Mouse (Mus musculus) layer of hippocampus, postnatal 10 days (tissue): ENCODE data around the gene Rplp2. TPM values are rescaled to one million over a fixed set of nuclear protein-coding genes. Genes with fewer than 3 reads are reported as not detected.
"Not testable (repeated sequence)": the region's sequence is repeated elsewhere in the genome, so short reads cannot be mapped to it uniquely, and the experiment has no call there.

Source experiments
- DNase-seq, 2 experiments: peaks; one replicate each; pipeline ENCODE4 v3.0.0; 2021; ENCODE audit warnings: low spot score in 2 of 2
- long read RNA-seq: library from polyadenylated mRNA; stranded (forward); transcript quantifications from one replicate; pipeline ENCODE4 v2.0.0, GENCODE M21; 2023
- total RNA-seq, 2 experiments: library from RNA; stranded (reverse); gene quantifications; 2 replicates each; pipeline ENCODE4 v1.2.3; 2021

The Rplp2 gene
- 100 to 1,000 TPM; 648 to 721 TPM for total RNA-seq
- long read RNA-seq, transcript Rplp2-201 (5 exons, 964 nt), result major isoform, 214 of 234 reads
- long read RNA-seq, transcript Rplp2-202 (4 exons, 449 nt), result minor isoform, 8 of 234 reads
- long read RNA-seq, partial matches to known transcripts, result 0 of 234 reads
- long read RNA-seq, other reads (novel, unspliced or antisense), result 10 of 234 reads

DNA sequence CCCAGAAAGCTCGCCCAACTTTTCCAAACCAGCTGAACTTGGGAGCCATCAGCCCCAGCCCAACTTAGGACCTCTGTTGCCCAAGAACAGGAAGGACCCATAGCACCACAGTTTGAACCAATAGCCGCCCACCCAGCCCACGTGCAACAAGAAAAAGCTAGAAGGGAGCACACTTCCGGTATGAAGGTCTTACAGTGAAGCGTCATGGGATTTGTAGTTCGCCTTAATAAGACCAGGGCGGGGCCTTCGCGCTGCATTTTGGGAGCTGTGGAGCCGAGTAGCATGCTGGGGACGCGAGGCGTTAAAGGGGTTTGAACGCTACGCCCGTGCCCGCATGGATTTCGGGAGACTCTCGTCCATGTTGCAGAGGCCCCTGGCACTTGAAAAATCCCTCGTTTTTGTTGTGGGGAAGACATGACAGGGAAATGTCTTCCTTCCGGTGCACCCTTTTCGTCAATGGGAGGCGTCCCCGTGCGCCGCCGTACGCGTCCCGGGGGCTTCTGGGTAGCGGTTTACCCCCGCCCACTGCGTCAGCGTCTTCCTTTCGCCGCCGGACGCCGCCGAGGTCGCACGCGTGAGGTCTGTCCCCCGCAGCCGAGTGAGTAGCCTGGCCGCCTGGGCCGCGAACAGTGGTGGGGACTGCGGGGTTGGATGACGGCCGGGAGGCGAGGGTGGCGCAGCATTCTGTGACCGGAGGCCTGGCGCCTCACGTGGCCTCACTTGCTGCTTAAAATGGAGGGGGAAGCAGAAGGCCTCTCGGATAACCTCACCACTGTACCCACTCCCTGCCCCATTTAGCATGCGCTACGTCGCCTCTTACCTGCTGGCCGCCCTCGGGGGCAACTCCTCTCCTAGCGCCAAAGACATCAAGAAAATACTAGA is at the start of gene Rplp2:
TSS of gene Rplp2 (plus strand) at position 261 of the 882 bp plus-strand sequence.
- DNase-seq, result peak; percentile 93 to 95

DNA sequence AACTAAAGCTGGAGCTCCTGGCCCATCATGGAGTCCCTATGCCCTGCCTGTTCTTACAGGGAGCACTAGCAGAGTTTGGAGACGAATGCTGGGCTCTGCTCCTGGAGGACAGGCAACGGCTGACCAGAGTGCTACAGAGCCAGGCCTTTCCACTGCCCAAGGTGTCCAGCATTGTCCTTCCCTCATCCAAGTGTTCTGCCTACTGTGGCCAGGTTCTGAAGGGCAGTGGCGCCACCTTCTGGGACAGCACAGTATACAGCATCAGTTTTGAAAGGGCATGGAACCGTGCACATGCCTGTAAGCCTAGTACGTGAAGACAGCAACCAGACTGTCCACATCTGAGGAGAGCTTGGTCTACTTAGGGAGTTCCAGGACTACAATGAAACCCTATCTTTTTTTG is 43.9 kb upstream of the Rplp2 start:
- DNase-seq, result peak; percentile 55 to 63

DNA sequence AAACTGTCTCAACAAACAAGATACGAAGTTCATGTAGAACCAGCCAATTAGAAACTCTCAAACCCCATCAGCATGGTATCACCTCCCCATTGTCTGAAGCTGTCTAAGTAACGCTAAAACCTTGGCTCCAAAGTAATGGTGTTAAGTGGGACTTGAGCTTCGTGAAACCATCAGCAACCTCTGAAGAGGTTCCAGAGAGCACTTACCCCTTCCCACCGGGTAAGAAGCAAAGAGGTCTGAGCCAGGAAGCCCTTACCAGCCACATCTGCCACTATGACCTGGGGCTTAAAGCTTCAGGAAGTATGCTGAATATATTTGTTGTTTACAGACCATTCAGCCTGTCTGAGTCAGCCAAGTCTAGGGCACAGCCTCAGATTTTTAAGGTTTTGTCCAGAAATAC is 41.7 kb upstream of the Rplp2 start:
- DNase-seq, result no peak

DNA sequence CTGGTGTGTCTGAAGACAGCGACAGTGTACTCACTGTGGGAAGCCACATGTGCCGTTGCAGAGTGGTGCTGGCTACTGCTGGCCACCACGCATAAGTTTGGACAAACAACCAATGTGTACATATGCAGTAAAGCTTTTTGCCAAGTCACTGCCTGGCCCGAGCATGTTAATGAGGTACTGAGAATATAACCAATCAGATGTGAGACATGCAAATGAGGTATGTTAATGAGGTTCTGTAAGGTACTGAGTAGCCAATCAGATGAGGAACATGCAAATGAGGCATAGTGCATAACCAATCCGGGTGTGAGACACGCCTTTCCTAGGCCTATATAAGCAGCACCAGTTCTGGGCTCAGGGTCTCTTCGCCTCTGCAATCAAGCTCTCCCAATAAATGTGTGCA is 39.5 kb upstream of the Rplp2 start:
- not testable (repeated sequence) for DNase-seq

DNA sequence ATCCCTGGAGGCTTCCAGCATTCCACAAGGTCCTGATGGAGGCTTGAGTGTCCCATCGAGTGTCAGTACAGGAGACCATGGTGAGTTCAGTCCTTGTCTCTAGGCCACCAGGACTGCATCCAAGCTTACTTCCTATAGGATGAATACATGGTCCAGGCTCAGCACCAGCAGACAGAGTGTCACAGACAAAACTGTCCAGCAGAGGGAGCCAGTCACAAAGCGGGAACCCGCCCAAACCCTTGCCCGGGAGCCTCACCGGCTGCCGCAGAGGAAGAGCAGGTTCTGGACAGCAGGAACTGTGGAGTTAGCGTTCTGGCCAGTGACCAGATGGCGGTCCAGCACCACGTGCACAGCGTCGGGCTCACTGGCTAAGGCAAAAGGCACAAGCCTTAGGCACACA is 38.3 kb upstream of the Rplp2 start:
- peak; percentile 90 to 91 for DNase-seq

DNA sequence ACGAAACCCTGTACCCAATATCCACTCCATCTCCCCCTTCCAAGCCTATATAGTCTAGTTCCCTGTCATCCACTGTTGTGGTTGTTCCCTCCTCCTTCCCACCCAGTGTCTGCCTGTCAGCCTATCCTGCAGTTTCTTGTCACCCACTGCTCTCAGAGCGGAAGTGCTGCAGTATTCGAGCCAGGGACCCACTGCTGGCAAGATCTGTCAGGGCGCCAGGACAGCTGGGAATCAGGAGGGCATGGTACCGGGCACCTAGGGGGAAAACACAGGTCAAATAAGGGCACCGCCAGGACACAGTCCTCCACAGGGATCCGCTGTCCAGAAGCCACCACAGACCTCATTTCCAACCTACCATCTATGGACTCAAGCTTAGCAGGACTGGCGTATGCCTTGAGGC is 36.5 kb upstream of the Rplp2 start:
- no peak for DNase-seq

DNA sequence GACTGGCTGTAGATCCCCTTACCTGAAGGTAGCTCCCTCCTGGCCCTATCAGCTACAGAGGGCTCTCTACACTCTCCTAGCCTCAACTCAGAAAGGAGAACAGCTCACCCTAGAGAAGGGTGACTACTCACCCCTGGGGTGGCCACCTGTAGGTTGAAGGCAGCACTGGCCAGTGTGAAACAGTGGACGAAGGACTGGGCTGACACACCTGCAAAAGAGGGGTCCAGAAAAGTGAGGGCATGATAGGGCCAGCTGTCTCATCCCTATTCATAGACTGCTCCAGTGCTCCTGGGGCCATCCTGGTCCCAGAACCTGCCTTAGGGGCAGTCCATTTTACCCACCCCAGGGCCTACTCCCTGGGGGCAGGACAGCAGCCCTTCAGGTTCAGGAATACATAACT is 35.5 kb upstream of the Rplp2 start:
- DNase-seq, result no peak

DNA sequence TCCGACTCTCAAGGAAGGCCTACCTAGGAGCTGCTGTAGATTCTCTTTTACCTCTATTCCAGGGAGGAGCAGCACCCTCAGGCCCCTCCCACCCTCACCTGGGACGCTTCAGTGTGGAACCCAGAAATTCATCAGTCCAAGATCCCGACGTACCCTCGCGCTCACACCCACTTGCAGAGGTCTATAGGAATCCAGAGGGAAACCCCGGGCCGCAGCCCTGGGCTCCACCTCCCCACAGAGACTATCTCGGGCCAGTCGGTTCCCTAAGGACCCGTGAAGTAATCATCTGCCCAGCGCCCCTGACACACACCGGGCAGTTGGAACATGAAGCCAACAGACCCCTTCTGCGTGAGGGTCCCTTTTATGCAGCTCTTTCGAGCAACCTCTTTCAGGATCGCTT is 33.8 kb upstream of the Rplp2 start:
- DNase-seq, result no peak

DNA sequence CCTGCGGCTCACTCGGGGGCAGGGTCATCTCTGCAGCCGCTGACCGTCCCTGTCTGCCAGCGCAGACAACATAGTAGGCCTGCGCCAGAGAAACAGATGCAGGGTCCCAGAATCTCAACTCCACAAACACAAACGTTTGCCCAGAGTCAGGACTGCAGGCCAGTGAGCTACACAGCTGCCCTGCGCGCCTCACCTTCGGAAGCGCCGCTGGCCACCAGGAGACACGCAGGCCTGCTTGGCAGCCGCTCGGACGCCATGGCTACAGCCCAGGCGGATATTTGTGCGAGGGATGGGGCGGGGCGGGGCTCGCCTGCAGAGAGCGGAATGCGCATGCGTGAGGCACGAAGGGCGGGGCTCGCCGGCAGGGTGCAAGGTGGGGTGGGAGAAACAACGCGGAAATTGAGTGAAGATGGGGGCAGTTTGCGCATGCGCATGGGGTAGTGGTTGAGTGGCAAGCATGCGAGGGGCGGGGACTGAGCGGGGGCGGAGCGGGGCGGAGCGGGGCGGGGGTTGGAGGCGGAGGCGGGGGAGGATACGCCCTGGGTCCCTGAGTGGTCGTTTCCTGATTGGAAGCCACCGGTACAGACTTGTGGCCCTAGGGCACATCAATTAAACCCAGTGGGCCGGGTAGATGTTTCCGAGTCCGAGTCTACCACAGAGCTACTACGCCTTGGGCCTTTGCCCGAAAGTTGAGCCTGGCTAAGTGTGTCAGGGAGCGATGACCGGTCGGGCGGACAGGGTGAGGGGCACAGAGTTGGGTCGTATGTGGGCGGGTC is 33.2 kb upstream of the Rplp2 start, which contains the start of gene Gatd1:
TSS of gene Gatd1 (minus strand) at position 328 of the 776 bp plus-strand sequence.
- peak; percentile 100 for DNase-seq

DNA sequence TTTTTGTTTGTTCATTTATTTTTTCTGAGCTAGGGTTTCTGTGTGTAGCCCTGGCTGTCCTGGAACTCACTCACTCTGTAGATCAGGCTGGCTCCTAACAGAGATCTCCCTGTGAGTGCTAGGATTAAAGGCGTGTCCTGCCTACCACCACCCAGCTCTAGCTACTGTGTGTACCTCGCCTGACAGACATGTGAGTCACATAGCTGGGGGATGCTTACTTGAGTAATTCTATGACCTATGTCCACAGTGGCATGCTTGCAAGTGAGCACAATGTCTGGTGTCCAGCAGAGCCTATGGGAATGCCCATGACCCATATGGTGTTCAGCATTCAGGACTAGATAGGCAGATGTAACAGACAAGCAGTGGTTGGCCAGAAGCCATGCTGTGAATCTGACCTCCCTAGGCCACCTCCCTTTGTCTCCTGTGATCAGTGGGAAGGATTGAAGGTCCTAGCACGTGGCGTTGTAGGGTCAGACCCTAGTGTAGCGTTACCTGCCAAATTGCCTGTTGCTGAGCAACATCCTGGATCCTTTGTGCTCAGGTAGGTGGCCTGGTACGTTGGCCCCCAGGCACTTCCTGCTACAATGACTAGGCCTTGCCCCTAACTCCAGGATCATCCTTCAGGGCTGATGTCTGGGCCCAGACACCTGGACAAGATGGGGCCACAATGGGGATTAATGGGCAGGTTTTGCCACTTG is 30.9 kb upstream of the Rplp2 start:
- DNase-seq, result no peak

DNA sequence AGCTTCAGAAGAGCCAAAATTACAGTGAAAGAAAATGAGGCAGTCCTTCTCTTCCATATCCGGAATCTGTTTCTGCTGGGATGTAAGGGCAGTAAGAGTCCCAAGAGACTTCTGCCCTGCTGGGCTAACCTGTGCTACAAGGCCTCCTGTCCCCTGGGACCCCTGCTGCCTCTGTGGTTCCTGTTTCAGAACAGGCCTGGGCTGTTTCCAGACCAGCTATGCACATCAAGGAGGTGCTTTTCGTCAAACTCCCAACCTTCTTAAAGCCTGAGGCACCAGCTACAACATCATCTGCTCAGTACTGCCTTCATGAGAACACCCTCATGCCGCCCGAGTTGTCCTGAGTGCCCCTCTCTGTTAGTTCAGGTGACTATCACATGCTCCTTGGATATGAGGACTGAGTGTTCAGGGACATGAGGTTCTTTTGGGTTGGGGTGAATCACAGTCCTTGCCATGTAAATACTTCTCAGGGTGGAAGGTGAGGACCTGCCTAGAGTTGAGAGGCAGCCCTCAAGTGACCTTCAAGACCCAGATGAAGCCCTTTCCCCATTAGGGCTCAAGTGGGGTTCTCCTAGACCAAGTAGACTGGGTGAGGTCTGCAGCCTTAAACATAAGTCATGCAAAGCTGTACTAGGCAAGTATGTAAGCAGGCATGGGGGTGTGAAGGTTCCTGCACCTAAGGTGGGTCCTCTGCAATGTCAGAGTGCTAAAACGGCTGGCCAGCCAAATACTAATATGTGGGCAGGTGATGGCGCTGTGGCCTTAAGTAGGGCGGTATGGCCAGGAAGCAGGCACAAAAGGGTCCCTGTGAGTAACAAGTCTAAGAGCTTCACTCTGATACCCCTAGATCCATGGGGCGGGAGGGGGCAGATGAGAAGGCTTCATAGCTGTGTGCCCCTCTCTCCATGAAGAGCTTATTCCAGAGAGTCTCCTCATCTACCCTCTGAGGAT is 29.2 kb upstream of the Rplp2 start:
- DNase-seq, result no peak

DNA sequence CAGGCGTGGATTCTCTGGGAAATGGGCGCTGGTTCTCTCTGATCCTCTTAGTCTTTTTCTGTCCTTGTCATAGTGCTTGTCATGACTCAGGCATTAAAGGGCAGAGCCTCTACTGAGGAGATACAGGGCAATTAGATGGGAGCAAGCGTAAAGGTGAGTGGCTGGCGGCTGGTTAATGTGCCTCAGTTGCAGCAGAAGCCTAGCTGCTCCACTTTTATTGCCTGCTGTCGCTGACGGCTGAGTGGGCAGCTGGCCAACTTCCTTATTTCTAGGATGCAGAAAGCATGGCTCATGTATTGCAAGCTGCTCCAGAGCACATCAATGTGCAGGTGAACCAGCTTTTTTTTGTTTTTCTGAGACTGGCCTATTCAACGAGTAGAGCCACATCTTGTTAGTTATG is 28.2 kb upstream of the Rplp2 start:
- peak; percentile 56 to 68 for DNase-seq

DNA sequence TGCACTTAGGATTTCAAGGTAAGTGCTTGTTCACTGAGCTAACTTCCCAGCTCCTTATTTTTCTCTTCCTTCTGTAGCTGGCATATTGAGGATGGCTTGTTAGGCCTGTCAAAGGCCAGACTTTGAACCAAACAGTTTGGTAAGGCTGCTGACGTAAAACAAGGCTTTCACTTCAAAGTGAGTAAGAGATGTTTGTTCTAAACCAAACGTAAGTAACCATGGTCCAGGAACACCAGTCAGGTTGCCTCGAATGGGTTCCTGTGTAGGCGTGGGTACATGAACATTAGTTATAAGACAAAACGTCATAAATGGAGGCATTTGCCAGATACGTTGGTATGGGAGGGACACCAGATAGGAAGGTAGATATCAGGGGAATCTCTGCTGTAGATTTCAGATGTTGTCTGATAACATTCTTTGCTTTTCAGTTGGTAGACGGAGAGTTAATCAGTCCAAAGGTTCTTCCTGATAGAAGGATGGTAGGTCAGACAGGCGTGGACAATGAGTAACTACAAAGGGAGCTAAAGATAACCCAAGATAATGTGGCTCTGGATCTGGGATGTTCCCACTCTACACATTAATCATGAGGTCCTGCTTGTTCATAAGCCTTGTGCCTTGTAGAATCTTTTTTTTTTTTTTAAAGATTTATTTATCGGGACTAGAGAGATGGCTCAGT is 27.0 kb upstream of the Rplp2 start:
- no peak for DNase-seq

DNA sequence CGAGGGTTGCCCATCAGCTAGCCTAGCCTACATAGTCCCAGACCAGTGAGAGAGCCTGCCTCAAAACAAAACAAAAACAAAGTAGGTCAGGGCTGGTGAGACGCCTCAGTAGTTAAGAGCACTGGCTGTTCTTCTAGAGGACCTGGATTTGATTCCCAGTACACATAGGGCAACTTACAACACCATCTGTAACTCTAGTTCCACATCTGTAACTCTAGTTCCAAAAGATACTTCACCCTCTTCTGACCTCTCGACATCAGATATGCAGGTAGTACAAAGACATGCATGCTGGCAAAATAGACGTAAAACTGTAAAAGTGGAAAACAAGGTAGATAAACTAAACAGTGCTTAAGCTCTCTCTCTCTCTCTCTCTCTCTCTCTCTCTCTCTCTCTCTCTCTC is 23.4 kb upstream of the Rplp2 start:
- no peak for DNase-seq

DNA sequence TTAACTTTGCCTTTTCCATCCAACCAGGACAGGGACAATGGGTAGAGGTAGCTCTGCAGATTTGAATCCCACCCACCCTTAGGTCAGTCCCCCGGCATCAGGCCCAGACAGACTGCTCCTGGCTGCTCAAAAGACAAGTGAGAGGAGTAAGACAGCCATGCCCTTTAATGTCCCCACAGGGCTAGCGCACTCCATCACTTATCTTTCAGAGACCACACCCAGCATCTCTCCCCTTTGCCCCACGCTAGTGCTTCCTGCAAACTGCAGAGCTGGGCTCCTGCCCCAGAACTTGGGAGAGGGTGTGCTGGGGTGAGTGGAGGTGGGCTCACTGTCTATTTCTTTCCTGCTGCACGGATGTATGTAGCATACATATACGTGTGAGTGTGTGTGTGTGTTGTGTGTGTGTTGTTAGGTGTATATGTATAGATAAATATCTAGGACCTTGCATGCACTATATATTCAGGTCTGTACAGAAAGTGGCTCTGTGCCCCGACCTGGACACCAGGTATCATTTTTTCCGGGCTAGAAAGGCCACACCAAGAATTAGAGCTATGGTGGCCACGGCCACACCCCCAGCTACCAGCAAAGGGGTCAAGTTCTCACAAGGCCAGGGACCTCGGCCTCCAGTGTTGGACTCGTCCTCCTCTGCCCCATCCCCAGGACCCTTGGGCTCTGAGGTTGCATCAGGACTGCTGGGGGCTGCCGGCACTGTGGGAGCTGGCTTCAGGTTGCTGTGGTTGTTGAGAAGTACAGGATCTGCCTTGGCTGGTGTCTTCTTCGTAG is 20.0 kb upstream of the Rplp2 start:
- DNase-seq, result no peak

DNA sequence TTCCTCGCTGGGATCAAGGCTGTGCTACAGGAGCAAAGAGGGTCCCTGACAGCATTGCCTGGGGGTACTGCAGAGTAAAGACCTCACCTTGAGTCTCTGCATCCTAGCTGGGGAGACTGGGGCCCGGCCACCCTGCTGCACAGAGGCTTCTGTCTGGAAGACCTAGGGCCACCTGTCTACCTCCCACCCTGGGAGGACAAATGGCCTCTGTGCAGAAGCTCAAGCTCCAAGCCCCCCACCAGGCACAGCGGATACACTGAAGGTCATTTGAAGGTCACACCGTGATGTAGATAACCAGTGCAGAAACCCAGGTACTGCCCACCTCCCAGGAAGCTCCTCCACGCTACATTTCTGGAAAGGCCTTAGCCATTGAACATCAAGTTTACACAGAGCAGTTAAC is 18.5 kb upstream of the Rplp2 start:
- DNase-seq, result no peak

DNA sequence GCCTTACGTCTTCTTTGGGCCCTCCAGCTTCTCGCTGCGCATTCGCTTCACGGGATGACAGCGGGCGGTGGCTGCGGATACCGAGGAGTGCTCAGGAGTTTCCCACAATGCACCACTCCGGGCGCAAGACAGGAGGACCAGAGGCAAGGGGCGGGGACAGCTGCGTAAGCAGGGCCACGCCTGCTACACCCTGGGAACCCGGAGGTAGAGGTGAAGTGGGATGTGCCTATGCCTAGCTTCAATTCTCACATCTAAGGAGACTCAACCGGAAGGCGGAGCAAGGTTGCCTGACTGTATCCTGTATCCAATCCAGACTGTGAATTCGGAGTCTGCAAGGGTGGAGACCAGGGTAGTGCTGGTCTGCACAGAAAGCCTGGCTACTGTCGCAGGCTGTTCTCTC is 17.9 kb upstream of the Rplp2 start, which contains the start of gene Cend1:
TSS of gene Cend1 (minus strand) at position 182 of the 400 bp plus-strand sequence.
- DNase-seq, result peak; percentile 71 to 79

DNA sequence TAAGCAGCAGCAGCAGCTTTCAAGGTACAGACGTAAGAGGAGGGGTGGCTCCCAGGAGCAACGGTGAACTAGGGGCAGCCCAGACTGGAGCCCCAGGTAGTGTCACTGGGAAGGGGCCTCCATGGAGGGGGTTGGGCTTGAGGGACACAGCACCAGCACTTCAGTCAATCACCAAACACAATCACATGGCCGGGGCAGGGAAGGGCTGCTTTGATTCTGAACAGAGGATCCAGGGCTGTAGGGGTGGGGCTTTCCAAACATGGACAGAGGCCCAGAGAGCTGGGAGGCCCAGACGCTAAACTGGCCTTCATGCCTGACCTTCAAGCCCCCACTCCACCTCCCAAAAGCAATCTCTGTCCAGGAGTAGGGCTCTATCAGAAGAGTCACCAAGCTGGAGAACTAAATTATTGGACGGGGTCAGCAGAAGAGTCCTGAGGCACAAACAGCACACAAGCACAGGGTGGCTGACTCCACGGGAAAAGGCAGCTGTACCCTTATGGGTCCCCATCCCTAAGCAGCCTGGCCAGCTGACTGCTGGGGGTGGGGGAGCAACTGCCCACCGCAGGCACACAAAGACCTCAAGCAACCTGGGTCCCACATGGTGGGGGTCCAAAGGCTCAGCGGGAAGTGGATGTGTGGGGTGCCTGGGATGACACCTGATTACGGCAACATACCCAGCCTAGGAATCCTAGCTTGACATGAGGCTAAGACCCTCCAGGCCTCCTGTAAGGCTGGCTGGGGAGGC is 17.2 kb upstream of the Rplp2 start:
- no peak for DNase-seq
